Mouse (Mus musculus) heart, postnatal 0 days (tissue): ENCODE results near the gene Hfe.

Experiments
- CTCF ChIP-seq: IDR thresholded peaks from 2 replicates; pipeline ENCODE4 v1.5.1; 2016; ENCODE audit warnings: antibody characterized with exemption, control low read depth, low read depth
- EP300 ChIP-seq: IDR thresholded peaks from 2 replicates; pipeline ENCODE4 v1.6.1; 2016; ENCODE audit warnings: antibody characterized with exemption, low read depth

GRCm38 (mm10) chr13:23698996-23699395 is 11.7 kb downstream of the Hfe start:
- TF ChIP-seq CTCF (no peak), EP300 (no peak)
